Mouse (Mus musculus) Muller cell, postnatal 12 days (primary cell): ENCODE results near the gene Btbd8.

Experiments used
- DNase-seq: peaks from one replicate; pipeline ENCODE4 v3.0.0-alpha.2; 2015; ENCODE audit errors: inconsistent ontology term

Gene Btbd8

GRCm38 (mm10) chr5:107516087-107516486, 78.3 kb downstream of the Btbd8 start:
- no peak for DNase-seq

DNA sequence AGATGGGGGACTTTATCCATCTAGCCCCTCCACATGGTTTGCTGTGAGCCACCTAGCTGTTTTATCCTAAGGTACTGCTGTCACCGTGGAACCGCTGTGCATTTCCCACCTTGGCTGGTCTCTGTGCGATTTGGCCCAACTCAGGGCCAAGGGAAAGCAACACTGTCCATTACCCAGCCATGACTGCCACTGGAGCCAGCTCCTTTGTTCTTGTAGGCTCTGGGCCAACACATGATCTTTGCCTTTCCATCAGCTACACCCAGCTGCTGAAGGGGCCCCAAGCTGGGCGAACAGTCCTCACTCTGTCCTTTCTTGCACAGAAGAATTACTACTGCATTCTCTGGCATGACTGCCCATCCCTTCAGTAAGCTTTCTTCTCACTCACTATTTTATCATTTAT, 80.8 kb downstream of the Btbd8 start:
- no peak for DNase-seq

DNA sequence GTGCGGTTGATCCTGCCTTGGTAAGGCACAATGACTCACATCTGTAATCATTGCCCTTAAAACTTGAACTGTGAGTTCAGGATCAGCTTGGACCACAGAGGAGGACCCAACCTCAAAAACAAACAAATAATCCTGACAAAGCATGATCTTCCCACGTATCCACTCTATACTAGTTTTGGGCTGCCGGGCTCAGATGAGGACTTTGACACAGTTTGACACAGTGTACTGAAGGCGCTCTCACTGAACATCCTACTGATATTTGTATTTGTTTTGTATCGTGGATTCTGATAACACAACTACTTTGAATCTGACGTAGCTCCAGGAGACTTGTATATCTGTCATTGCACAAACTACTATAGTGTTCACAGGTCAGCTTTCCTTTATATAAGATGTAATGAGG, 83.6 kb downstream of the Btbd8 start:
- DNase-seq, result no peak

GRCm38 (mm10) chr5:107521897-107522296, 84.1 kb downstream of the Btbd8 start:
- DNase-seq, result no peak

DNA sequence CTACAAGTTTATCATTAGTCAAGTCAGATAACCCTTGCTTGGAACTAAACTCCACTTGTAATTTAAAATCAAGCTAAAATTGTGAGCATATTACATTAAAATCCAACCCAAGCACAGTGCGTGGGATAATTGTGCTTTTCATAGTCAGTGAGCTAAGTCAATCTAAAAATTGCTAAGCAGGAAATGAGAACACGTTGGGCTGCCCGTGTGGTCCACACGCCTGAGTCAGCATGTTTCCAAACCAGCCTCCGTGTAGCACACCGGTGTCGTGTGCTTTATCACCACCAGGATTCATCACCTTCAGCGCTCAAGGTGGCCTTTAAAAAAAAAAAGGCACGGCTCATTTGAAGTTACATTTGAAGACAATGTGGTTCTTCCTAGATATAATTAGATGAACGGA, 86.5 kb downstream of the Btbd8 start:
- no peak for DNase-seq

- no peak for DNase-seq
Observed at GRCm38 (mm10) chr5:107528856-107529255, 91.1 kb downstream of the Btbd8 start.

DNA sequence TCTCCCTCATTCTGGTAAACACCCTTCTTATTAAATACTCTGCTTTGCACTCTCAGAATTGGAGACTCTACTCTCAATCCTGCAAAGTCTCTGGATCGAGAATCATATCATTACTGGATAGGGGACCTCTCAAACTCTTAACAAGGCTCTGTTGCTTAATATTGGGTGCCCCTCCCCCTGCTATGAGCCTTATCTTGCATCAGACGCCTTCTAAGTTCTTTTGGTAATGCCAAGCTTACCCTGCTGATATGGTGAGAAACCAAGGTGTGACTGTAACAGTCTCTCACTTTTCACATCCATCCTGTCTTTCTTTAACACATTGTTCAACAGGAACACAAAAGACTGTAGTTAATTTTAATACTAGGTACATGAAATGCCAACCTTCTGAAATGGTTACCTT, 95.8 kb downstream of the Btbd8 start:
- DNase-seq, result no peak

DNA sequence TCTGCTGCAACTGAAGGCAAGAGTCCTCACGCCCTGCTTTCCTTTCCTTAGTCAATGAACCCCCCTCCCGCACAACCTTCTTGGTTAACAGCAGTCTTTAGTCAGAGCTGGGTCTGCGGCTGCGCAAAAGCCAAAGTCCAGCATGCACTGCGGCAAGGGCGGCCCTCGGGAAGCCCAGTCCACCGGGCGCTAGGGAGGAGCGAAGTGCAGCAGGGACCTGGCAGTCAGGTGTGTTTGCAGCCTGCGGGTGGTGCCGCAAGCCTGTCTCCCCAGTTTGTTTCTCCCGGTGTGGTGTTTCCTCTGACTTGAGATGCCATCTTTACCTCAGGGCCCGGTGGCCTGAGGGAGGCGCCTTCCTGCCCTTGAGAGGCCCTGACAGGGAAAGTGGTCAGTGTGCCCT, 96.8 kb downstream of the Btbd8 start, which contains the start of gene 1700028K03Rik:
TSS of gene 1700028K03Rik (plus strand) at position 129 of the 400 bp plus-strand sequence.
- no peak for DNase-seq

DNA sequence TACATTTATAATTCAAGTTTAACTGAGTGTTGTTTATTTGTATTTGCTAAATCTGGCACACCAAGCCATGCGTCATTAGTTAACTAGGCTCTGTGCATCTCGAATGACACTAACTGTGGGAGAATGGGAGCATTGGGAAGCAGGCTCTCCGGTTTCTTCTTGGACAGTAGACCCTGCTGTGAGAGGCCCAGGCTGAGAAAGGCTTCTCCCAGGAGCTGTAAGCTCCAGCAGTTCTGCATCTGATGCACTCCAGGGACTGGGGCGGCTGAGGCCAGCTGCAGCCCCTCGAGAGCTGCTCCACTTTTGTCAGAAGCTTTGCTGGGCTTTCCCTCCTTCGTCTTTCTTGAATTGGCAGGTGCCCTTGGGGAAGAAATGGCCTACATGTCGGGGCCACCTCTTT, 103.9 kb downstream of the Btbd8 start:
- DNase-seq, result peak; percentile 5

DNA sequence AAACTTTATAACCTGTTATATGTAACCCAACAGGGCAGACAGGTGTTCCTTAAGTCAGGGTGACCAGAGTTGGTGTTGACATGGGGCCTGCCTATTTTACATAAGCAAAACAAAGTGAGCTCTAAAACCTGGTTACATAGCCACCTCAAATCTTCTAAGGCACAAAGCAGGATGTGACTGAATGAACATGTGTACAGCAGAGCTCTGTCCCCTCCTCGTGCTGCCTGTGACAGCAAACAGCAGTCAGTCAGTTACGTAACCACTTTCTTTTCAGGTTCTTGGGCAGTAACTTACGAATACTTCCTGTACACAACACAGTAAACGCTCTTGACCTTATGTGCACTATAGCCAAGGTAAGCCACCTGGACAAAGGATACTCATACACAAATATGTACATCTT, 108.1 kb downstream of the Btbd8 start:
- no peak for DNase-seq

DNA sequence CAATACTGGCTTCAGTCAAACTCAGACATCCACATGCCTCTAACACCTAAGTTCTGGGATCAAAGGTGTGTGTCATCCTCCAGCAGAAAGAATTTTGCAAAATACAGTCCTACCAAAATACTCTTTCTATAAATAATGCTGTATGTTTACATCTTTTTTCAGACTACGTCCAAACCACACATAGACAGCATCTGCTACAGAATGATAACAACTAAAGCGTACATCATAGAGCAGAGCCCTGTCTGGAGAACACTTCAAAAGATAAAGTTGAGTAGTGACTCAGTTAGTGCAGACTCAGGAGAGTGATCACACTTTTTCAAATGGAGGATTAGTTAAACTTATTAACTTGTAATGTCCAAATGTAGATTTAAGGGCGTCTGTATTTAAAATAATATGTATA, 110.2 kb downstream of the Btbd8 start:
- DNase-seq, result no peak

- no peak for DNase-seq
Observed at GRCm38 (mm10) chr5:107548444-107548843, 110.6 kb downstream of the Btbd8 start.

- DNase-seq, result no peak
Observed at GRCm38 (mm10) chr5:107554336-107554735, 116.5 kb downstream of the Btbd8 start.

DNA sequence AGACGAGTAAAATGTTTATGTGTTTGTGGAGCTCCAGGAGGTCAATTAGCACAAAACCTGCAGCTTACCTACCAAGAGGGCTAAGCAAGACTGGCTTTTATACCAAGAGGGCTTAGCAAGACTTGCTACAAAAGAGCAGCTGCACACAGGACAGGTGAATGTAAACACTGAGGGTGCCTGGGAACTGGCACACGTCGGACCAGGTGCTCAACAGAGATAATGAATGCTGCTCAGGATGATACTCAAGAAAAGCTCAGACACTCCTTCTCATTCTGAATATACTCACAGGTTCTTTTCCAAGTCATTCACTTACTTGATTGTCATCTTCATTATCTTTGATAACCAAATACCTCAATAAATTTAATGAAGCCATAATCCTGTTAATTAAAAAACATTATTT, 119.2 kb downstream of the Btbd8 start:
- no peak for DNase-seq
